20 mouse cellular contexts compared by ENCODE assay signal in the genomic region with DNA sequence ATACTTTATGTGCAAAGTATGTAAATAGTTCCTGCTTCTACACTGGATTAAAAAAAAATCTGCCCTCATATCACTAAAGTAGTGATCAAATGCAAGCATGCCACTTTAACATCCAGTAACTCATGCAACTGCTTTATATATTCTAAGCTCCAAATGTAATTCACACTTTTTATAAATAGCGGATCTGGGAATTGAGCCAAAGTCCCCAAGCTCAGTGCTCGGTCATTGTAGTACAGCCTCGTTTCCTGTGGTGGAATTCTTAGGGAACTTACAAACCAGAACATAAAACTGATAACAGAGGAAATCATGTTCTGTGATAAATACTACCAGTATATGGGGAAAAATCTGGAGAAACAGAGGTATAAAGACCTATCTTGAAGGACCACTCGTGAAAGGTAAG.
DNase-seq lines count a peak whose midpoint lies in the region; ATAC-seq and TF ChIP-seq lines count a peak whose summit lies in the region.
"Had no signal": no experiment of that assay in that cellular context is flagged by ENCODE, and none has a peak within 500 bp of the region (broad histone marks: within the 10 kb centered on the region; RNA-seq: fewer than 3 reads in every experiment).

No protein-coding gene starts in this region.

- 33% methylated on average over 4 of the region's 4 CpGs for WGBS in forebrain, postnatal 0 days
- WGBS in forebrain, embryonic 15.5 days, result 36% methylated on average over 4 of the region's 4 CpGs
- 4% methylated on average over 4 of the region's 4 CpGs for WGBS in heart, postnatal 0 days
- 46% methylated on average over 4 of the region's 4 CpGs for WGBS in limb, embryonic 14.5 days
- WGBS in limb, embryonic 10.5 days, result 91% methylated on average over 4 of the region's 4 CpGs

- H3K9me3 ChIP-seq in forebrain, postnatal 0 days (ENCODE audit: low read length), result no peaks in the 10 kb centered on the region
- H3K9me3 ChIP-seq in forebrain, embryonic 15.5 days, result no peaks in the 10 kb centered on the region
- no peaks in the 10 kb centered on the region for H3K9me3 ChIP-seq in heart, postnatal 0 days (replicated peaks; ENCODE audit: control insufficient read depth, low read length)
- no peaks in the 10 kb centered on the region for H3K9me3 ChIP-seq in limb, embryonic 14.5 days (ENCODE audit: control insufficient read depth, low read length)
- no peaks in the 10 kb centered on the region for H3K9me3 ChIP-seq in limb, embryonic 10.5 days (replicated peaks)
- H3K9me3 ChIP-seq: forebrain, embryonic 13.5 days; hindbrain, embryonic 15.5 days had no signal

- ATAC-seq in forebrain, postnatal 0 days, result no peak
- no peak for ATAC-seq in forebrain, embryonic 15.5 days (replicated peaks)
- ATAC-seq in heart, postnatal 0 days (ENCODE audit: insufficient read depth, low read depth), result no peak
- no peak for ATAC-seq in limb, embryonic 14.5 days (ENCODE audit: low FRiP score, low read depth)
- ATAC-seq: forebrain, embryonic 13.5 days; intestine, postnatal 0 days had no signal

- H3K4me2 ChIP-seq in forebrain, postnatal 0 days (ENCODE audit: low read depth), result no peak overlapping the region
- H3K4me2 ChIP-seq in forebrain, embryonic 15.5 days (replicated peaks), result no peak overlapping the region
- no peak overlapping the region for H3K4me2 ChIP-seq in heart, postnatal 0 days (ENCODE audit: low read depth, low read length)
- no peak overlapping the region for H3K4me2 ChIP-seq in limb, embryonic 14.5 days (replicated peaks; ENCODE audit: low read depth, low read length, severe bottlenecking)
- H3K4me2 ChIP-seq: forebrain, embryonic 13.5 days; hindbrain, embryonic 15.5 days had no signal

- no peak overlapping the region for H3K27ac ChIP-seq in forebrain, postnatal 0 days (ENCODE audit: low read depth, low read length)
- H3K27ac ChIP-seq in forebrain, embryonic 15.5 days (replicated peaks), result no peak overlapping the region
- no peak overlapping the region for H3K27ac ChIP-seq in heart, postnatal 0 days (ENCODE audit: low read depth)
- no peak overlapping the region for H3K27ac ChIP-seq in limb, embryonic 14.5 days (replicated peaks; ENCODE audit: low read depth, low read length)
- no peak overlapping the region for H3K27ac ChIP-seq in limb, embryonic 10.5 days
- H3K27ac ChIP-seq: forebrain, embryonic 13.5 days; gastrocnemius, adult 2 months; hindbrain, embryonic 15.5 days; liver, embryonic 14.5 days had no signal

- no peaks in the 10 kb centered on the region for H3K4me1 ChIP-seq in forebrain, postnatal 0 days (ENCODE audit: insufficient read depth)
- H3K4me1 ChIP-seq in forebrain, embryonic 15.5 days, result no peaks in the 10 kb centered on the region
- H3K4me1 ChIP-seq in heart, postnatal 0 days (ENCODE audit: control insufficient read depth, insufficient read depth), result no peaks in the 10 kb centered on the region; the same call in 1 of the 2 replicates
- H3K4me1 ChIP-seq in limb, embryonic 14.5 days (ENCODE audit: control insufficient read depth, insufficient read depth, low read length), result no peaks in the 10 kb centered on the region
- no peaks in the 10 kb centered on the region for H3K4me1 ChIP-seq in limb, embryonic 10.5 days
- H3K4me1 ChIP-seq: forebrain, embryonic 13.5 days; hindbrain, embryonic 15.5 days had no signal

- no peaks in the 10 kb centered on the region for H3K36me3 ChIP-seq in forebrain, postnatal 0 days (ENCODE audit: insufficient read depth)
- no peaks in the 10 kb centered on the region for H3K36me3 ChIP-seq in forebrain, embryonic 15.5 days
- no peaks in the 10 kb centered on the region for H3K36me3 ChIP-seq in heart, postnatal 0 days (replicated peaks; ENCODE audit: control insufficient read depth, insufficient read depth, low read length)
- H3K36me3 ChIP-seq in limb, embryonic 14.5 days (ENCODE audit: control insufficient read depth, insufficient read depth, low read length), result no peaks in the 10 kb centered on the region
- H3K36me3 ChIP-seq in limb, embryonic 10.5 days, result no peaks in the 10 kb centered on the region
- H3K36me3 ChIP-seq: hindbrain, embryonic 15.5 days had no signal

- H3K4me3 ChIP-seq in forebrain, postnatal 0 days (ENCODE audit: low read depth, low read length), result no peak overlapping the region
- H3K4me3 ChIP-seq in forebrain, embryonic 15.5 days, result no peak overlapping the region
- H3K4me3 ChIP-seq in heart, postnatal 0 days (ENCODE audit: low read depth, low read length), result no peak overlapping the region
- no peak overlapping the region for H3K4me3 ChIP-seq in limb, embryonic 14.5 days (replicated peaks; ENCODE audit: low read length)
- H3K4me3 ChIP-seq in limb, embryonic 10.5 days, result no peak overlapping the region
- H3K4me3 ChIP-seq: forebrain, embryonic 13.5 days; gastrocnemius, adult 2 months; hindbrain, embryonic 15.5 days had no signal

- H3K9ac ChIP-seq in forebrain, postnatal 0 days, result no peak overlapping the region
- H3K9ac ChIP-seq in forebrain, embryonic 15.5 days (replicated peaks), result no peak overlapping the region
- H3K9ac ChIP-seq in heart, postnatal 0 days (replicated peaks; ENCODE audit: low read depth, low read length), result no peak overlapping the region
- no peak overlapping the region for H3K9ac ChIP-seq in limb, embryonic 14.5 days (ENCODE audit: low read depth, low read length, severe bottlenecking)
- H3K9ac ChIP-seq: forebrain, embryonic 13.5 days; hindbrain, embryonic 15.5 days; liver, embryonic 14.5 days had no signal

- H3K27me3 ChIP-seq in forebrain, postnatal 0 days (ENCODE audit: insufficient read depth, low read length), result no peaks in the 10 kb centered on the region
- no peaks in the 10 kb centered on the region for H3K27me3 ChIP-seq in forebrain, embryonic 15.5 days
- H3K27me3 ChIP-seq in heart, postnatal 0 days (ENCODE audit: control insufficient read depth, insufficient read depth, low read length), result no peaks in the 10 kb centered on the region
- H3K27me3 ChIP-seq in limb, embryonic 14.5 days (ENCODE audit: control insufficient read depth, insufficient read depth, low read length), result no peaks in the 10 kb centered on the region
- H3K27me3 ChIP-seq in limb, embryonic 10.5 days (ENCODE audit: low read depth, poor library complexity, severe bottlenecking), result no peaks in the 10 kb centered on the region
- H3K27me3 ChIP-seq: CH12.LX; forebrain, embryonic 13.5 days; hindbrain, embryonic 15.5 days had no signal

- TF ChIP-seq POLR2A in limb, embryonic 14.5 days (IDR thresholded peaks at IDR 0.05; ENCODE audit: borderline replicate concordance, extremely low read depth, insufficient read depth, insufficient read length), result no peak

- no peak for TF ChIP-seq CTCF in forebrain, postnatal 0 days (IDR thresholded peaks at IDR 0.05; ENCODE audit: low read depth)
- no peak for TF ChIP-seq CTCF in heart, postnatal 0 days (IDR thresholded peaks at IDR 0.05; ENCODE audit: low read depth)

- DNase-seq in forebrain, postnatal 0 days, result peak; percentile 30
- peak; percentile 69 for DNase-seq in heart, postnatal 0 days (ENCODE audit: low spot score)
- DNase-seq in heart, postnatal 25 days (ENCODE audit: low spot score), result no peak
- peak; percentile 60 for DNase-seq in limb, embryonic 14.5 days (ENCODE audit: low spot score)
- DNase-seq in limb, embryonic 10.5 days (ENCODE audit: low spot score), result no peak
- DNase-seq in right cerebral cortex, adult 18-20 months, result peak; percentile 51
- no peak for DNase-seq in right cerebral cortex, postnatal 25 days
- DNase-seq: cerebellum, adult 11 months; cerebellum, postnatal 14 days; embryo, embryonic 11 days; gastrocnemius, adult 2 months; kidney, postnatal 25 days; spleen, adult 18-20 months; thymus, adult 2 months had no signal

- intact Hi-C loops in heart, postnatal 25 days (cut with DNase I), result no loop called here

- no peak for TF ChIP-seq EP300 in heart, postnatal 0 days (IDR thresholded peaks at IDR 0.05; ENCODE audit: low read depth)

Comparison
In these comparisons a context has a peak if more than half of its experiments do, and no peak if none do; other contexts are left out.
1. DNase-seq: peak in forebrain, postnatal 0 days (single experiment), heart, postnatal 0 days (single experiment), limb, embryonic 14.5 days (single experiment) and right cerebral cortex, adult 18-20 months (single experiment); none in heart, postnatal 25 days (single experiment), limb, embryonic 10.5 days (single experiment) and right cerebral cortex, postnatal 25 days (single experiment).